Mouse (Mus musculus): ENCODE results near the gene Acer1. TPM values are rescaled to one million over a fixed set of nuclear protein-coding genes. Genes with fewer than 3 reads are reported as not detected.

Acer1 gene
- not detected in 2 replicates for total RNA-seq (2021)
- long read RNA-seq, experiment 1, partial matches to known transcripts, result 0 of 1 reads
- long read RNA-seq, experiment 1, other reads (novel, unspliced or antisense), result 1 of 1 reads
- long read RNA-seq, experiment 2, result 0 reads

GRCm38 (mm10) chr17:56982013-56982412 lies at the start of gene Acer1:
Gene Acer1, minus strand, starts transcription at chr17:56982126.
- peak; percentile 2 for DNase-seq

- DNase-seq, result peak; percentile 71
Observed at GRCm38 (mm10) chr17:57030931-57031660, 49.2 kb upstream of the Acer1 start, which contains the start of gene Khsrp. Gene Khsrp, minus strand, starts transcription at chr17:57031522.

- peak; percentile 52 for DNase-seq
Observed at GRCm38 (mm10) chr17:57029691-57030090, 47.8 kb upstream of the Acer1 start.

- DNase-seq, result no peak
Observed at GRCm38 (mm10) chr17:57027471-57027870, 45.5 kb upstream of the Acer1 start.

- no peak for DNase-seq
Observed at GRCm38 (mm10) chr17:57020960-57021359, 39.0 kb upstream of the Acer1 start.

GRCm38 (mm10) chr17:57019693-57020092 lies 37.8 kb upstream of the Acer1 start:
- DNase-seq, result no peak

- no peak for DNase-seq
Observed at GRCm38 (mm10) chr17:57012245-57012795, 30.4 kb upstream of the Acer1 start.

- DNase-seq, result peak; percentile 96
Observed at GRCm38 (mm10) chr17:57011236-57012141, 29.6 kb upstream of the Acer1 start, which contains the start of the genes Gtf2f1 and Gm17949. Gene Gtf2f1, minus strand, starts transcription at chr17:57011288. Gene Gm17949, plus strand, starts transcription at chr17:57011469.

GRCm38 (mm10) chr17:57010911-57011235 lies 28.9 kb upstream of the Acer1 start:
- DNase-seq, result peak; percentile 40

GRCm38 (mm10) chr17:57007137-57007905 lies 25.4 kb upstream of the Acer1 start:
- DNase-seq, result peak; percentile 33

- DNase-seq, result no peak
Observed at GRCm38 (mm10) chr17:57003994-57004393, 22.1 kb upstream of the Acer1 start.

GRCm38 (mm10) chr17:57001228-57001627 lies 19.3 kb upstream of the Acer1 start:
- DNase-seq, result peak; percentile 29

- peak; percentile 46 for DNase-seq
Observed at GRCm38 (mm10) chr17:56999968-57000609, 18.2 kb upstream of the Acer1 start, which contains the start of gene Pspn. Gene Pspn, minus strand, starts transcription at chr17:57000018.

- DNase-seq, result peak; percentile 63
Observed at GRCm38 (mm10) chr17:56999414-56999813, 17.5 kb upstream of the Acer1 start.

- DNase-seq, result peak; percentile 98
Observed at GRCm38 (mm10) chr17:56997029-56997667, 15.2 kb upstream of the Acer1 start, which contains the start of gene Alkbh7. Gene Alkbh7, plus strand, starts transcription at chr17:56997339.

GRCm38 (mm10) chr17:56996506-56996905 lies 14.6 kb upstream of the Acer1 start:
- peak; percentile 33 for DNase-seq

GRCm38 (mm10) chr17:56995046-56995445 lies 13.1 kb upstream of the Acer1 start:
- DNase-seq, result peak; percentile 57

GRCm38 (mm10) chr17:56990966-56991365 lies 9.0 kb upstream of the Acer1 start:
- DNase-seq, result no peak

GRCm38 (mm10) chr17:56990115-56990746 lies 8.3 kb upstream of the Acer1 start, which contains the start of gene Clpp:
Gene Clpp, plus strand, starts transcription at chr17:56990305.
- DNase-seq, result peak; percentile 95
